Mouse (Mus musculus): ENCODE results near the gene Wdfy3. TPM values are rescaled to one million over a fixed set of nuclear protein-coding genes. Genes with fewer than 3 reads are reported as not detected.
"Not testable (repeated sequence)": the region's sequence is repeated elsewhere in the genome, so short reads cannot be mapped to it uniquely, and the experiment has no call there.

The Wdfy3 gene
- 100 to 1,000 TPM; 111 to 138 (median 122) TPM for total RNA-seq (2022)

- DNase-seq (ENCODE audit: low spot score in 2 of 2): peak; percentile 84 to 87
These were observed at the start of gene Wdfy3 for GRCm38 (mm10) chr5:102069767-102070413. Gene Wdfy3 (minus strand): TSS chr5:102069921.

- peak in 1 of 2 experiments; percentile 15 for DNase-seq (ENCODE audit: low spot score in 2 of 2)
These were observed 43.3 kb upstream of the Wdfy3 start for GRCm38 (mm10) chr5:102113009-102113408.

- DNase-seq (ENCODE audit: low spot score in 2 of 2): no peak
These were observed 42.3 kb upstream of the Wdfy3 start for GRCm38 (mm10) chr5:102112034-102112433.

- peak; percentile 80 to 86 for DNase-seq (ENCODE audit: low spot score in 2 of 2)
These were observed 40.3 kb upstream of the Wdfy3 start for GRCm38 (mm10) chr5:102110031-102110430.

GRCm38 (mm10) chr5:102105919-102106318 is 36.2 kb upstream of the Wdfy3 start:
- DNase-seq (ENCODE audit: low spot score in 2 of 2): no peak

GRCm38 (mm10) chr5:102101815-102102214 is 32.1 kb upstream of the Wdfy3 start:
- not testable (repeated sequence) for DNase-seq (ENCODE audit: low spot score in 2 of 2)

- no peak for DNase-seq (ENCODE audit: low spot score in 2 of 2)
These were observed 30.8 kb upstream of the Wdfy3 start for GRCm38 (mm10) chr5:102100246-102101241.

- no peak for DNase-seq (ENCODE audit: low spot score in 2 of 2)
These were observed 25.9 kb upstream of the Wdfy3 start for GRCm38 (mm10) chr5:102095576-102095975.

- DNase-seq (ENCODE audit: low spot score in 2 of 2): no peak
These were observed 21.0 kb upstream of the Wdfy3 start for GRCm38 (mm10) chr5:102090686-102091085.

GRCm38 (mm10) chr5:102084737-102085705 is 15.3 kb upstream of the Wdfy3 start:
- DNase-seq (ENCODE audit: low spot score in 2 of 2): no peak

GRCm38 (mm10) chr5:102074086-102074485 is 4.4 kb upstream of the Wdfy3 start:
- DNase-seq (ENCODE audit: low spot score in 2 of 2): peak; percentile 53 to 81

- DNase-seq (ENCODE audit: low spot score in 2 of 2): no peak
These were observed 2.3 kb upstream of the Wdfy3 start for GRCm38 (mm10) chr5:102072057-102072456.

- no peak for DNase-seq (ENCODE audit: low spot score in 2 of 2)
These were observed 1.5 kb upstream of the Wdfy3 start for GRCm38 (mm10) chr5:102071241-102071640.

GRCm38 (mm10) chr5:102070788-102071187 is 1.1 kb upstream of the Wdfy3 start:
- no peak for DNase-seq (ENCODE audit: low spot score in 2 of 2)

- DNase-seq (ENCODE audit: low spot score in 2 of 2): no peak
These were observed 670 bp upstream of the Wdfy3 start for GRCm38 (mm10) chr5:102070414-102070768.

- DNase-seq (ENCODE audit: low spot score in 2 of 2): peak in 1 of 2 experiments; percentile 30
These were observed 512 bp downstream of the Wdfy3 start for GRCm38 (mm10) chr5:102069051-102069766.

GRCm38 (mm10) chr5:102066458-102066857 is 3.3 kb downstream of the Wdfy3 start:
- DNase-seq (ENCODE audit: low spot score in 2 of 2): no peak

- DNase-seq (ENCODE audit: low spot score in 2 of 2): no peak
These were observed 6.5 kb downstream of the Wdfy3 start for GRCm38 (mm10) chr5:102063013-102063752.

GRCm38 (mm10) chr5:102061816-102062215 is 7.9 kb downstream of the Wdfy3 start:
- no peak for DNase-seq (ENCODE audit: low spot score in 2 of 2)

GRCm38 (mm10) chr5:102055946-102056345 is 13.8 kb downstream of the Wdfy3 start:
- no peak for DNase-seq (ENCODE audit: low spot score in 2 of 2)
